Mouse (Mus musculus) forebrain, embryonic 11.5 days (tissue): ENCODE measurements around the gene Ush1g. TPM values are rescaled to one million over a fixed set of nuclear protein-coding genes. Genes with fewer than 3 reads are reported as not detected.
A peak's percentile ranks its signal among the peaks of the same experiment; 100 is the strongest.

Experiments used
- ATAC-seq: fragments of 200-750 bp; cut with Nextera tagmentation; replicated peaks from 2 replicates; pipeline ENCODE4 v1.8.0; 2017; ENCODE audit warnings: moderate TSS enrichment; ENCODE audit not compliant: low FRiP score
- DNase-seq: peaks from one replicate; pipeline ENCODE4 v3.0.0-alpha.2; 2017; ENCODE audit warnings: low spot score
- H3K27ac ChIP-seq: fragments of 300-500 bp; sonication (generic); 2 replicates; pipeline ENCODE4 v1.5.1; 2014; ENCODE audit warnings: low read depth, low read length
- H3K27me3 ChIP-seq: fragments of 300-500 bp; sonication (generic); 2 replicates; pipeline ENCODE4 v1.6.1; 2014; ENCODE audit warnings: mild to moderate bottlenecking, low read length, mixed read lengths; ENCODE audit not compliant: control insufficient read depth, insufficient read depth
- H3K36me3 ChIP-seq: fragments of 300-500 bp; sonication (generic); 2 replicates; pipeline ENCODE4 v1.6.1; 2014; ENCODE audit warnings: mild to moderate bottlenecking, low read length, moderate library complexity, mixed read lengths; ENCODE audit not compliant: control insufficient read depth, insufficient read depth
- H3K4me1 ChIP-seq: fragments of 300-500 bp; sonication (generic); replicated peaks from 2 replicates; pipeline ENCODE4 v1.6.1; 2014; ENCODE audit warnings: low read length, mixed read lengths; ENCODE audit not compliant: control insufficient read depth, insufficient read depth
- H3K4me2 ChIP-seq: fragments of 300-500 bp; sonication (generic); 2 replicates; pipeline ENCODE4 v1.6.1; 2014; ENCODE audit warnings: low read depth, mild to moderate bottlenecking, low read length, moderate library complexity, mixed read lengths; ENCODE audit not compliant: severe bottlenecking
- H3K4me3 ChIP-seq: fragments of 300-500 bp; sonication (generic); 2 replicates; pipeline ENCODE4 v1.5.1; 2014; ENCODE audit warnings: low read depth, low read length
- H3K9ac ChIP-seq: fragments of 300-500 bp; sonication (generic); 2 replicates; pipeline ENCODE4 v1.6.1; 2014; ENCODE audit warnings: low read length
- H3K9me3 ChIP-seq: fragments of 300-500 bp; sonication (generic); 2 replicates; pipeline ENCODE4 v1.6.1; 2016; ENCODE audit warnings: low read length, mixed read lengths; ENCODE audit not compliant: control insufficient read depth
- WGBS: fragments of 180-500 bp; shearing (Covaris S2); extraction: QIAGEN DNeasy Blood & Tissue Kit; methylation state at CpG from one replicate; pipeline ENCODE4 v1.1.7; 2014; 5-methylcytosine and 5-hydroxymethylcytosine counted together
- polyA plus RNA-seq: library from polyadenylated mRNA; unstranded; fragments of >200 nt; fragmentation: Nextera tagmentation; extraction: Ambion mirVana; gene quantifications from 2 replicates; pipeline ENCODE4 v1.2.1, GENCODE M21; 2014

Gene Ush1g
- not detected in 2 replicates for polyA plus RNA-seq

DNA sequence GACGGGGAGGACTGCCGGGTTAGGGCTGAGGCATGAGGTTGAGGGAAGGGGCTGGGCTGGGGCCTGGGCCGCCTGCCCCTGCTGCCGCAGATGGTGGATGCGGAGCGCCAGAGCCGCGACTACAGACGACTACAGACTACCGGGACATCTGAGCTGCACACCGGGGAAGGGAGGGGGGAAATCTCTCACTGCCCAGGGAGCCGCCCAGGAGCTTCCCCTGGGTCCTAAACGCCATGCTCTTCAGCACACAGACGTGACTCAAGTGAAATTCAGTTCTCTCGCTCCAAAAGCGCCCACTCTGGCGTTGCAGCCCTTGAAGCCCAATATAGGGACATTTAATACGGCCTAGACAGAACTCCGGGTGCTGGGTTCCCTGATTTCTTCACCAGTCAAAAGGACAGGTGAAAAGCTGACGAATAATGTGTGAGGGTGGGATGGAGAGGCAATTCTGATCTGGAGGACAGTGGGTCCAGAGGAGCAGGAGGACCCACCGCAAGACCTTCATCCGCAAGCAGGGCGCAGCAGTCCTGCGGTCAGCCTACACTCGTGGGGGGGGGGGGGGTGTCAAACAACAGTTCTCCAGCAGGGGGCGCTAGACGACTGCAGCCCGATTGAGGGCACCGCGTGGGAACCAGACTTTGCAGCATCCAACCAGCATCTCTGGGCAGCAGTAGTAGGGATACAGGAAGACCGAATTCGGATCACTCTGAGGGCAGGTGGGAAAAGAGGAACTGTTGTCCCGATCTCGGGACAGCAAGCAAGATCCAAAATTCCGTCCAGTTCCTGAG lies at the start of gene Ush1g:
TSS of gene Ush1g (minus strand) at position 136 of the 788 bp plus-strand sequence.
- H3K27me3 ChIP-seq: peaks cover 77% of the 10 kb centered on the region
- H3K4me3 ChIP-seq: no peak within 1 kb of the TSS
- no peaks in the 10 kb centered on the region for H3K9me3 ChIP-seq
- H3K4me1 ChIP-seq: peaks cover 2% of the 10 kb centered on the region; the same call in 1 of the 2 replicates
- H3K27ac ChIP-seq: no peak within 1 kb of the TSS
- H3K4me2 ChIP-seq: 0 out of 2 replicates have a peak within 1 kb of the TSS, but pooled peaks have one; percentile 26
- H3K9ac ChIP-seq: no peak within 1 kb of the TSS
- ATAC-seq (0 out of 2 replicates have a peak, but pooled peaks have one; percentile 12), DNase-seq (peak; percentile 94)
- no peaks in the 10 kb centered on the region for H3K36me3 ChIP-seq
- WGBS: 5% methylated on average over 35 of the region's 35 CpGs

GRCm38 (mm10) chr11:115371354-115371753 lies 49.5 kb upstream of the Ush1g start:
- no peak for DNase-seq
- no peak overlapping the region for H3K4me2 ChIP-seq
- no peak overlapping the region for H3K4me3 ChIP-seq
- ATAC-seq: no peak
- no peak overlapping the region for H3K9ac ChIP-seq
- H3K27me3 ChIP-seq: peaks cover 15% of the 10 kb centered on the region
- H3K27ac ChIP-seq: no peak overlapping the region
- peaks cover 13% of the 10 kb centered on the region for H3K4me1 ChIP-seq
- H3K36me3 ChIP-seq: no peaks in the 10 kb centered on the region
- 73% methylated on average over 8 of the region's 8 CpGs for WGBS
- H3K9me3 ChIP-seq: no peaks in the 10 kb centered on the region

GRCm38 (mm10) chr11:115370368-115370767 lies 48.5 kb upstream of the Ush1g start:
- DNase-seq (no peak), ATAC-seq (no peak)
- Histone ChIP-seq H3K4me3 (no peak overlapping the region), H3K27ac (no peak overlapping the region), H3K4me1 (peaks cover 13% of the 10 kb centered on the region), H3K9me3 (no peaks in the 10 kb centered on the region), H3K4me2 (no peak overlapping the region), H3K36me3 (no peaks in the 10 kb centered on the region), H3K9ac (no peak overlapping the region), H3K27me3 (peaks cover 15% of the 10 kb centered on the region)
- 61% methylated on average over 7 of the region's 7 CpGs for WGBS

- peak; percentile 80 for ATAC-seq
- H3K27ac ChIP-seq: peak within 1 kb of the TSS; percentile 4; the same call in 1 of the 2 replicates
- no peaks in the 10 kb centered on the region for H3K36me3 ChIP-seq
- no peaks in the 10 kb centered on the region for H3K9me3 ChIP-seq
- H3K9ac ChIP-seq: peak within 1 kb of the TSS; percentile 73
- H3K4me1 ChIP-seq: peaks cover 3% of the 10 kb centered on the region; the same call in 1 of the 2 replicates
- under 1% methylated on average over 38 of the region's 39 CpGs for WGBS
- DNase-seq: peak; percentile 92
- H3K4me3 ChIP-seq: peak within 1 kb of the TSS; percentile 66
- peak within 1 kb of the TSS; percentile 98 for H3K4me2 ChIP-seq
- peaks cover 7% of the 10 kb centered on the region; the same call in 1 of the 2 replicates for H3K27me3 ChIP-seq
Measured at GRCm38 (mm10) chr11:115367395-115367944, 45.6 kb upstream of the Ush1g start, which contains the start of gene Hid1. Gene Hid1 (minus strand): TSS chr11:115367756.

DNA sequence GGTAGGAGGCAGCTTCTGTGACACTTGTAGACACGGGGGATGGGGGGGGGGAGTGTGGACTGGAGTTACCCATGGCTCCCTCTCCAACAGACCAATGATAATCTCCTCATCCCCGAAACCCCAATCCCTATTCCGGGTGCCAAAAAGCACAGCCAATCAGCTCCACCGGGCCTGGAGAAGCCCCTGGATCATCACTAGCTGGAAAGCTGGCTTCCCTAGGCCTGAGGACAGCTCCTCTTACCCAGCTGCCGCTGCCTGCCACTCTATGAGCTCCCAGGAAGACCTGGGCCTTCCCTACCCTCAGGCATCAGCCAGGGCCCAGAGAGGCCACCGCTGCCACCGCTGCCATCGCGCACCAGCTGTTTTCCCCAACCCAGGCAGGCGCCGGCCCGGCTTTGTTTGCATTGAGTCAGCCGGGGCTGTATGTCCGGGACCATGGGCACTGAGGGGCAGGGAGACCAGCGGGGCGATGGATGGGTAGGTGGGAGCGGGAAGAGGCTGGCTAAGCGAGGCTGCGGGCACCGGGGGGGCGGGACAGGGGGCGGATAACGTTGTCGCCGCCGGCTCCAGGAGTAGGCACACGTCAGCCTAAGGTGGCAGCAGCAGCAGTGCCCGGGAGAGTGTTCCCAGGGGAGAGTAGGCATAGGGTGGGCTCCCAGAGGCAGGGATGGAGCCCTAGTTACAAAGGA lies 45.0 kb upstream of the Ush1g start:
- no peaks in the 10 kb centered on the region for H3K36me3 ChIP-seq
- peaks cover 3% of the 10 kb centered on the region; the same call in 1 of the 2 replicates for H3K4me1 ChIP-seq
- WGBS: under 1% methylated on average over 28 of the region's 28 CpGs
- peak overlapping the region; percentile 4; the same call in 1 of the 2 replicates for H3K27ac ChIP-seq
- H3K27me3 ChIP-seq: peaks cover 7% of the 10 kb centered on the region; the same call in 1 of the 2 replicates
- H3K4me2 ChIP-seq: peak overlapping the region; percentile 98
- H3K9me3 ChIP-seq: no peaks in the 10 kb centered on the region
- ATAC-seq: peak; percentile 67
- peak overlapping the region; percentile 66 for H3K4me3 ChIP-seq
- H3K9ac ChIP-seq: peak overlapping the region; percentile 73
- peak; percentile 75 for DNase-seq

DNA sequence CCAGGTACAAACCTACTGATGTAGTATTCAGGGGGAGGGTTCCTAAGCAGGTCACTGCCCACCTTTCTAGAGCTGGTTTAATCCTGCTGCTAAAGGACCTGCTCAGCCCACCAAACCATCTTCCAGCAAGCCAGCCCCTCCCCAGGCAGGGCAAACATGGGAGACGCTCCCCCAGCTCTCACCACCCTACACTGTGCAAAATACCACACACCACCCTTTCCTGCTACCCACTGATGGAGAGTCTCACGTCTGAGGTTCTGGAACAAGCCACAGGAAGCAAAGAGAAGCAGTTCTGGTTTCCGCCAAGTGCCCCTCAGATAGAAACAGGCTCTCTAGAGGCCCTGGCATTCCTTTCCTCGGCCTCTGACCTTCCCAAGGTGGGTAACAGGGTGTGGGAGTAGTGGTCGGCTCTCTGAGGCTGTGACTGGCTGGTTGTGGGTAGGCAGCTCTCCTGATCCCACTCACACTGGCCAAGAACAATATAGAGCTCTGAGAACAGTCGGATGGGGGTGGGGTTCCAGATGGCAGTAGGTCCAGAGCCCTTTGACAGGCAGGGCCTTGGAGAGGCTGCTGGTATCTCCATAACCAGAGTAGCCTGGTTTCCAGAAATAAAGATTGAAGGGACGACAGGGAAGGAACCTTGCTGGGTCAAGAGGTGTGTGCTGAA lies 44.3 kb upstream of the Ush1g start:
- H3K4me1 ChIP-seq: peaks cover 3% of the 10 kb centered on the region; the same call in 1 of the 2 replicates
- H3K36me3 ChIP-seq: no peaks in the 10 kb centered on the region
- no peak overlapping the region for H3K27ac ChIP-seq
- peaks cover 7% of the 10 kb centered on the region; the same call in 1 of the 2 replicates for H3K27me3 ChIP-seq
- ATAC-seq: no peak; the same call in 1 of the 2 replicates
- H3K9ac ChIP-seq: no peak overlapping the region
- no peak for DNase-seq
- peak overlapping the region; percentile 66 for H3K4me3 ChIP-seq
- peak overlapping the region; percentile 98 for H3K4me2 ChIP-seq
- no peaks in the 10 kb centered on the region for H3K9me3 ChIP-seq
- 43% methylated on average over 7 of the region's 7 CpGs for WGBS

DNA sequence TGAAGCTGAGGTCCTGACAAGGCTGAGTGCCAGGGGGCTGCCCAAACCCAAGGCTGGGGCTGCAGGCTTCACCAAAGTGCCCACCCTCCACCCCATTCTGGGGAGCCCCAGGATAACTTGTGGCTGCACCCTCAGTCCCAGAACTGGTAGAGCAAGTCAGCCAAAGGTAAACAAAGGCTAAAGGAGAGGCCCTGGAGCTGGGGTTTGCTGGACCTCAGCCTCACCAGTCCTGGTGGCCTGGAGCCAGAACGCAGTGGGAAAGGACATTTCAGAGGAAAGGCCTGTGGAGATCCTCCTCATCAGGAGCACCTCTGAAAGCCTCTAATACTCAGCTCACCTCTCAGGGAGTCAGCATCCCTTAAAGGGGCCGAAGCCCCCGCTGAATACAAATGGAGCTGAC lies 42.3 kb upstream of the Ush1g start:
- Histone ChIP-seq H3K4me2 (no peak overlapping the region), H3K4me1 (peaks cover 3% of the 10 kb centered on the region; the same call in 1 of the 2 replicates), H3K9ac (no peak overlapping the region), H3K36me3 (no peaks in the 10 kb centered on the region), H3K27ac (no peak overlapping the region), H3K27me3 (peaks cover 5% of the 10 kb centered on the region; the same call in 1 of the 2 replicates), H3K4me3 (no peak overlapping the region), H3K9me3 (no peaks in the 10 kb centered on the region)
- DNase-seq (no peak), ATAC-seq (no peak)
- 94% methylated on average over 3 of the region's 3 CpGs for WGBS

DNA sequence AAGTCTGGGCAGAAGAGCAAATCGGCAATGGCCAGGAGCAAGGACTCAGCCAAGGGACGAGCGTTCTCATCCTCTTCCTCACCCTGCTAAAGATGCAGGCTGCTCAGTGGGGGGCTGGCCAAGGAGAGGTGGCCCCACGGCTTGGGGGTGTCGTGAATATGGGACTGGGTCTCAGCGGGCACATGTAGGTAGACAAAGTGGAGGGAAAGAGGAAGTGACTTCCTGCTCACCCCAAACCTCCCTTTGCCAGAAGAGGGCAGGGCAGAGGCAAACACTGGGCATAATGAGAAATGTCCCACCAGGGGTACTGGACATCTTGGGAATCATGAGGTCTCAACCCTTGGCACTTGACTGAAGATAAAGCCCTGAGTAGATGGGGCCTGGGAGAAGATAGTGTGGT lies 37.9 kb upstream of the Ush1g start:
- DNase-seq (no peak), ATAC-seq (no peak)
- Histone ChIP-seq H3K27me3 (no peaks in the 10 kb centered on the region), H3K4me1 (no peaks in the 10 kb centered on the region), H3K9me3 (no peaks in the 10 kb centered on the region), H3K4me2 (no peak overlapping the region), H3K9ac (no peak overlapping the region), H3K4me3 (no peak overlapping the region), H3K36me3 (no peaks in the 10 kb centered on the region), H3K27ac (no peak overlapping the region)
- 70% methylated on average over 6 of the region's 6 CpGs for WGBS
